Mouse (Mus musculus): ENCODE results near the gene Got1. TPM values are rescaled to one million over a fixed set of nuclear protein-coding genes. Genes with fewer than 3 reads are reported as not detected.

Got1 gene
- polyA plus RNA-seq, 2 experiments, result 10.8 to 11.6 TPM

DNA sequence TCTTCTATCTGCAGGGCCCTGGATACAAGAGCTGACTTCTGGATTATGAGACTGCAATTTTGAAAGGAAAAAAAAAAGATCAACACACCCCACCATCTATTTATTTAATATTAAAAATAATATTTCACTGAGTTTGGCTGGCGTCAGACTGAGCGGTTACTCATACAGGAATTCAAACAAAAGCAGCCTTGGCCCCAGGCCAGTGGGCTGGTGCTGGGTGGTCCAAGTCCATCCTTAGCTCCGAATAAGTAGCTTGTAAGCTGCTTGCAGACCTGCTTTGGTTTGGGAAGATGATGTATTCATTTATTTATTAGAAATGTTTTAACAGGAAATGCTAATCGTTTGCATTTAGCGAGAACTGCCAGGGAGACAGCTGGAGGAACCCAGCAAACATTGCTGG lies 38.8 kb upstream of the Got1 start:
- DNase-seq (ENCODE audit: low read depth in 3 of 3, low spot score in 3 of 3) (no peak), ATAC-seq (ENCODE audit: insufficient read depth) (no peak)
- Histone ChIP-seq H3K27me3 (ENCODE audit: control insufficient read depth, insufficient read depth, low read length) (no peaks in the 10 kb centered on the region; the same call in 1 of the 2 replicates), H3K9me3 (ENCODE audit: control insufficient read depth, low read length) (no peaks in the 10 kb centered on the region), H3K4me2 (ENCODE audit: low read depth) (no peak overlapping the region), H3K4me1 (replicated peaks; ENCODE audit: control insufficient read depth in 2 of 2, insufficient read depth in 2 of 2, low read length in 1 of 2) (no peaks in the 10 kb centered on the region), H3K9ac (replicated peaks) (no peak overlapping the region), H3K27ac (no peak overlapping the region), H3K36me3 (replicated peaks; ENCODE audit: control insufficient read depth, insufficient read depth, low read depth) (no peaks in the 10 kb centered on the region), H3K4me3 (ENCODE audit: insufficient read depth in 1 of 2, low read depth in 2 of 2, low read length in 2 of 2) (no peak overlapping the region)
- no peak for TF ChIP-seq CTCF (IDR thresholded peaks at IDR 0.05; ENCODE audit: low read depth)
- TF ChIP-seq EP300 (IDR thresholded peaks at IDR 0.05; ENCODE audit: low read depth), result no peak
- 63% methylated on average over 5 of the region's 5 CpGs for WGBS (ENCODE audit: insufficient replicate concordance)

DNA sequence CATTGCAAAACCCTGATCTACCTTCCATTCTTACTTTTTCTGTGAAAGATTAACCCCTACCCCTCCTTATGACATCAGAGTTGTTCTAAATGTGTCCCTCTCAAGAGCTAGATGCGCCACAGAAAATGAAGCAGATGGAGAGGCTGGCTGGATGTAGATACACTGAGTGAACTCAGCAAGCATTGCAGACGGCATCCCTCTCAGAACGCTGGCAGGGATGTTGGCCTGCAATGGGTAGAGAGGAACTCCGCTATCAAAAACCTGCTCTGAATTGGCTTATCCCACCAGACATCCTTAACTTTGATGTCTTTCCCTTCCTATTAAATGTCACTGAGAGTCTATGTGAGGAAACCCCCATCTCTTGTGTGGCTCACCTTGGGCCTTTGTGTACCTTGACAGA lies 37.4 kb upstream of the Got1 start:
- TF ChIP-seq EP300 (IDR thresholded peaks at IDR 0.05; ENCODE audit: low read depth) (no peak), CTCF (IDR thresholded peaks at IDR 0.05; ENCODE audit: low read depth) (no peak)
- DNase-seq (ENCODE audit: low read depth in 3 of 3, low spot score in 3 of 3), result no peak
- Histone ChIP-seq H3K27me3 (ENCODE audit: control insufficient read depth, insufficient read depth, low read length) (no peaks in the 10 kb centered on the region; the same call in 1 of the 2 replicates), H3K9ac (replicated peaks) (no peak overlapping the region), H3K36me3 (replicated peaks; ENCODE audit: control insufficient read depth, insufficient read depth, low read depth) (no peaks in the 10 kb centered on the region), H3K27ac (no peak overlapping the region), H3K9me3 (ENCODE audit: control insufficient read depth, low read length) (no peaks in the 10 kb centered on the region), H3K4me3 (ENCODE audit: insufficient read depth in 1 of 2, low read depth in 2 of 2, low read length in 2 of 2) (no peak overlapping the region), H3K4me1 (replicated peaks; ENCODE audit: control insufficient read depth in 2 of 2, insufficient read depth in 2 of 2, low read length in 1 of 2) (no peaks in the 10 kb centered on the region), H3K4me2 (ENCODE audit: low read depth) (no peak overlapping the region)
- 72% methylated on average over 4 of the region's 4 CpGs for WGBS (ENCODE audit: insufficient replicate concordance)
- no peak for ATAC-seq (ENCODE audit: insufficient read depth)

DNA sequence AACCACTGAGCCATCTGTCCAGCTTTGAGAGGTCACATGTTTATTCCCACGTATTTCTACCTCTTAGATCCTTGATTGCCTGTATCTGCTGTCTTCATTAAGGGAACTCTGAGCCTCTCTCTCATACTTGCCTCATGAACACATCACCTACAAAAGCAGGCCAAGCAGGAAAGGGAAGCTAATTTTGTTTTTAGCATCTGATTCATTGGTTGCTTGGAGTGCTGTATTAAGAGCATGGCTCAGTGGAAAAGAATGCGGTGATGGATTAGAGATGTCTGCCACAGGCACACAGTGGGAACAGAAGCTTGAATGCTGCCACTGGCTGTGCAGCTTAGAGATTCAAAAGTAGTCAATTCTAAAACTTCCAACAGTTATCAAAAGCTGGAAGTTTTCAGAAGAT lies 35.8 kb upstream of the Got1 start:
- Histone ChIP-seq H3K4me2 (ENCODE audit: low read depth) (no peak overlapping the region), H3K4me1 (replicated peaks; ENCODE audit: control insufficient read depth in 2 of 2, insufficient read depth in 2 of 2, low read length in 1 of 2) (no peaks in the 10 kb centered on the region), H3K9me3 (ENCODE audit: control insufficient read depth, low read length) (no peaks in the 10 kb centered on the region), H3K27ac (no peak overlapping the region), H3K27me3 (ENCODE audit: control insufficient read depth, insufficient read depth, low read length) (no peaks in the 10 kb centered on the region), H3K4me3 (ENCODE audit: insufficient read depth in 1 of 2, low read depth in 2 of 2, low read length in 2 of 2) (no peak overlapping the region), H3K9ac (replicated peaks) (no peak overlapping the region), H3K36me3 (replicated peaks; ENCODE audit: control insufficient read depth, insufficient read depth, low read depth) (no peaks in the 10 kb centered on the region)
- DNase-seq (ENCODE audit: low read depth in 3 of 3, low spot score in 3 of 3) (no peak), ATAC-seq (ENCODE audit: insufficient read depth) (no peak)
- TF ChIP-seq CTCF (IDR thresholded peaks at IDR 0.05; ENCODE audit: low read depth), result no peak
- no peak for TF ChIP-seq EP300 (IDR thresholded peaks at IDR 0.05; ENCODE audit: low read depth)
- 57% methylated on average over 2 of the region's 2 CpGs for WGBS (ENCODE audit: insufficient replicate concordance)

GRCm38 (mm10) chr19:43551493-43551890 lies 27.1 kb upstream of the Got1 start:
- H3K27ac ChIP-seq, result no peak overlapping the region
- no peaks in the 10 kb centered on the region for H3K36me3 ChIP-seq (replicated peaks; ENCODE audit: control insufficient read depth, insufficient read depth, low read depth)
- no peaks in the 10 kb centered on the region for H3K9me3 ChIP-seq (ENCODE audit: control insufficient read depth, low read length)
- no peaks in the 10 kb centered on the region for H3K4me1 ChIP-seq (replicated peaks; ENCODE audit: control insufficient read depth in 2 of 2, insufficient read depth in 2 of 2, low read length in 1 of 2)
- no peak overlapping the region for H3K4me2 ChIP-seq (ENCODE audit: low read depth)
- ATAC-seq (ENCODE audit: insufficient read depth) (no peak), DNase-seq (ENCODE audit: low read depth in 3 of 3, low spot score in 3 of 3) (no peak)
- no peak overlapping the region for H3K9ac ChIP-seq (replicated peaks)
- no peak overlapping the region for H3K4me3 ChIP-seq (ENCODE audit: insufficient read depth in 1 of 2, low read depth in 2 of 2, low read length in 2 of 2)
- no peaks in the 10 kb centered on the region for H3K27me3 ChIP-seq (ENCODE audit: control insufficient read depth, insufficient read depth, low read length)
- WGBS (ENCODE audit: insufficient replicate concordance), result 61% methylated on average over 6 of the region's 6 CpGs
- no peak for TF ChIP-seq EP300 (IDR thresholded peaks at IDR 0.05; ENCODE audit: low read depth)
- TF ChIP-seq CTCF (IDR thresholded peaks at IDR 0.05; ENCODE audit: low read depth), result no peak

DNA sequence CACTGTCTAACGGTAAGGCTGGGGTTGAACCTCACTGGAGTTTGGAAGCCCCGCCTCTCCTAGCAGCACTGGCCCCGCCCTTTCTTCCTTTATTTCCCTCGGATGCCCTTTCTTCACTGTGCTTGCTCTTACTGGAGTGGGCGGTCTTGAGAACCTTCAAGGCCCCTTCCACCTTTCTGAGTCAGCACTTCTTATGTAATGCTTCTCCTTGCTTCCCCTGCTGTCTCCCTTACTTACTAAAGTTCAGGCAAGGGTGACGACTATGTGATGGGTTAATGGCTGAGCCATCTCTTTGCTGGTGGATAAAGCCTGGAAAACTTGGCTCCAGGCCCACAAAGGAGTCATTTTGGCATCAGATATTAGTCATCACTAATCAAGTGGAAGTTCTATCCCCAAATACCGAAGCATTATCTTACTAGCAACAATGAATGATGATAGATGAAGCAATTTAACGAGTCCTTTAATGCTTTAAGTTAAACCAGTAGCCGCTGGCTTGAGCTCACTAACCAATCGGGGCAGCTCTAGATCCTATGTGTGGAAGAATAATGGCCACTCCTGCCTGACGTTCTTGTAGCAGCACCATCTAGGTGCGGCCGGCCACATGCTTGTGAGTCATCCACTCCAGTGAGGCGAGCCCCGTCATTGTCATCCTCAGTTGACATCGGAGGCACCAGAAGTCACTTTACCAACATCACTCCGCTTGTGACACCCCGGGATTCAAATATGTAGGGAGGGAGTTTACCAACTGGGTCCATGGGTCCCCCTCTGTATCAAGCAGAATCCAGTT lies 26.5 kb upstream of the Got1 start:
- no peak for TF ChIP-seq EP300 (IDR thresholded peaks at IDR 0.05; ENCODE audit: low read depth)
- no peak for TF ChIP-seq CTCF (IDR thresholded peaks at IDR 0.05; ENCODE audit: low read depth)
- no peaks in the 10 kb centered on the region; the same call in 1 of the 2 replicates for H3K27me3 ChIP-seq (ENCODE audit: control insufficient read depth, insufficient read depth, low read length)
- no peak for ATAC-seq (ENCODE audit: insufficient read depth)
- H3K27ac ChIP-seq, result no peak overlapping the region
- 59% methylated on average over 18 of the region's 18 CpGs for WGBS (ENCODE audit: insufficient replicate concordance)
- no peak overlapping the region for H3K4me2 ChIP-seq (ENCODE audit: low read depth)
- no peak overlapping the region for H3K9ac ChIP-seq (replicated peaks)
- no peaks in the 10 kb centered on the region for H3K4me1 ChIP-seq (replicated peaks; ENCODE audit: control insufficient read depth in 2 of 2, insufficient read depth in 2 of 2, low read length in 1 of 2)
- no peaks in the 10 kb centered on the region for H3K36me3 ChIP-seq (replicated peaks; ENCODE audit: control insufficient read depth, insufficient read depth, low read depth)
- no peak overlapping the region for H3K4me3 ChIP-seq (ENCODE audit: insufficient read depth in 1 of 2, low read depth in 2 of 2, low read length in 2 of 2)
- no peak for DNase-seq (ENCODE audit: low read depth in 3 of 3, low spot score in 3 of 3)
- H3K9me3 ChIP-seq (ENCODE audit: control insufficient read depth, low read length), result no peaks in the 10 kb centered on the region
